Mouse (Mus musculus) left cerebral cortex, postnatal 4 days (tissue): ENCODE measurements around the gene Xpo6. TPM values are rescaled to one million over a fixed set of nuclear protein-coding genes. Genes with fewer than 3 reads are reported as not detected.
A peak's percentile ranks its signal among the peaks of the same experiment; 100 is the strongest.

ENCODE experiments used
- DNase-seq: peaks from one replicate; pipeline ENCODE4 v3.0.0-alpha.2; 2022
- intact Hi-C: fragments of 180-260 bp; cut with DNase I; formaldehyde crosslinking; loops from one replicate; pipeline ENCODE4 v1.15.1; 2025
- total RNA-seq, 2 experiments: library from RNA; stranded (reverse); gene quantifications; 2 replicates each; pipeline ENCODE4 v1.2.3; 2021

The Xpo6 gene
- total RNA-seq, 2 experiments from 2014 or later: 105 to 107 TPM

GRCm38 (mm10) chr7:126134634-126135321, 65.5 kb downstream of the Xpo6 start:
- intact Hi-C loops: no loop called here
- no peak for DNase-seq

GRCm38 (mm10) chr7:126127673-126128072, 72.6 kb downstream of the Xpo6 start:
- DNase-seq: no peak
- intact Hi-C loops: no loop called here

DNA sequence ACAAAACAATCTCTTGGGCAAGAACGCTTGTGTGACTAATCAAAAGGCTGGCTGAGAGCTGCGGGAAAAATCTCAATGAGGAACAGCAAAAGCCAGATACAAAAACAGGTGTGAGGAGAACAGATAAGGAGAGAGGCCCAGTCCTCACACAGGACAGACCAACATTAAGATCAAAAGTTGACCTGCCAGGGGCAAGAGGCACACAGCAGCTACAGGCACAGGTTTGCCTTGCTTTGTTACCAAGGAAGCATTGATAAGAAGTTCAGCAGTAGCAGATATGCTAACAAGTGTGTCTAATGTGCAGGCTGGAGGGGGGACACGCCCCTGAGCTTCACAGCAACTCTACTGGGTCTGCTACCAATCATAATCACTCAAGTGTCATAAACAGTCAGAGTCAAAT, 73.8 kb downstream of the Xpo6 start:
- intact Hi-C loops: no loop called here
- DNase-seq: no peak

DNA sequence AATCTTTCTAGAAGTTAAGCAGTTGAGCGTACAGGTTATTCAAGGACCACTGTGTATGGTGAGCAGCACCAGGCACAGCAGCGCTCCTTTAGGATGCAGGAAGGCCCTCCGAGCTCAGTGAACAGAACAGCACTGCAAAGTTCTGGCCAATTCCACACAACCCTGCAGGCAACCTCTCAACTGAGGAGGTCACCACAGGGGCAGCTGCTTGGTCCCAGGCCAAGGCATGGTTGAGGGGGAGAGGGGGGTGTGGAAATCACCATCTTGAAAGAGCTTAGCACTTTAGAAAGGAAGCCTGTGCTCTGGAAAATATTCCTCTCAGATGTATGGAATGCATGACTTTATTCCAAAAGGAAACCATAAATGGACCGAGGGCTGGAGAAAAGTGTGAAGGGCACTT, 78.8 kb downstream of the Xpo6 start:
- DNase-seq: no peak
- intact Hi-C loops: no loop called here

DNA sequence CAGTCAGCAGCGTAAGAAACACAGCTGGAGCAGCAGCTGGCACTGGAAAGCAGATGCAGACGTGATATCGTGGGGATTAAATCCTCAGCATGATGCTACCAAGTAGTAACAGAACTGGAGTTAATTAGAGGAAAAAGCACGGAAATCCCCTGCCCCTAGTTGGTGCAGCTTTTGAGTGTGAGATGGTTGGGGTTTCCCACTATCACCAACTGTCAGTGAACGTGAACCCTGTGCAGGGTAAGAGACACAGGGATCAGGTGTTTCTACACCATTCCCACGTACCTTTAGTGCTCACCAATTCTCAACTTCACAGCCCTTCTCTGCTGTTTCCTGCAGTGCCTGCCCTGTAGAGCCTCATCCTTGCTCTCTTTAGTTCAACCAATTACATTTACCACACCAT, 80.5 kb downstream of the Xpo6 start:
- no peak for DNase-seq
- intact Hi-C loops: loop anchor here (10.0 kb wide), 1 partner anchor 435 kb away; no protein-coding TSS in a partner anchor

DNA sequence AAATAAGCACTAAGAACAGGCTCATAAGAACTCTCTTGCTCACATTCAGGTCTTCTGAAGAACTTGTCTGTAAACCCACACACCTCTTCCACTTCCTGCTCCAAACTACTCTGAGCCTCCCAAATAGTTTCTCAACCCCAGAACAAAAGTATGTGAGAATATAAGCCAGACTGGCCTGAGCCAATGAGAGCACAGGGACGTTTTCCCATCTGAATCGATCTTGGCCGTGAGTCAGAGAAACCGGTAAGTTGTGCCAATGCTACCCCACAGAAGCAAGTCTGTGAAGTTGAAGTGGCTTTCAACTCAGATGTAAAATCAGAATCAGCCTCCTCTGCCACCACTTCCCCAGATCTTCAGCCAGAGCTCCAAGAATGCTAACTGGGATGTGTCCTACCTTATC, 87.0 kb downstream of the Xpo6 start:
- DNase-seq: no peak
- intact Hi-C loops: loop anchor here (10.0 kb wide), 1 partner anchor 428 kb away; no protein-coding TSS in a partner anchor

DNA sequence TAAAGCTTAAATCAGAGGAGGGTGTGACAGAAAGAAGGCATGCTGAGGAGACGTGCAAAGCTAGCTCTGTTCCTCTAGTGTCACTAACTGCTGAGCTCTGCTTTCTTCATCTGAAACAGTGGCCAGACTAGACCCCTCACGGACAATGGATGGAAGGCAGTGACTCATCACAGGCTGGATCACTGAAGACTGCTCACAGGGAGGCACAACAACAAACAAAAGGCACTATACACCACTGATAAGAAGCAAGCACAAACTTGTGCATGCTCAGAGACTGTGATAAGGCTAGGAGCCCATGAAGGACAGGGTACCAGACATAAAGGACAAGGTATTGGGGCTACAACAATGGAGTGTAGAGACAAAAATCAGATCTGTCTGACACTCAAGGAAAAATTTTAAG, 89.1 kb downstream of the Xpo6 start:
- intact Hi-C loops: loop anchor here (10.0 kb wide), 1 partner anchor 426 kb away; no protein-coding TSS in a partner anchor
- DNase-seq: no peak

GRCm38 (mm10) chr7:126109898-126110297, 90.4 kb downstream of the Xpo6 start:
- intact Hi-C loops: loop anchor here (10.0 kb wide), 1 partner anchor 425 kb away; no protein-coding TSS in a partner anchor
- DNase-seq: no peak

DNA sequence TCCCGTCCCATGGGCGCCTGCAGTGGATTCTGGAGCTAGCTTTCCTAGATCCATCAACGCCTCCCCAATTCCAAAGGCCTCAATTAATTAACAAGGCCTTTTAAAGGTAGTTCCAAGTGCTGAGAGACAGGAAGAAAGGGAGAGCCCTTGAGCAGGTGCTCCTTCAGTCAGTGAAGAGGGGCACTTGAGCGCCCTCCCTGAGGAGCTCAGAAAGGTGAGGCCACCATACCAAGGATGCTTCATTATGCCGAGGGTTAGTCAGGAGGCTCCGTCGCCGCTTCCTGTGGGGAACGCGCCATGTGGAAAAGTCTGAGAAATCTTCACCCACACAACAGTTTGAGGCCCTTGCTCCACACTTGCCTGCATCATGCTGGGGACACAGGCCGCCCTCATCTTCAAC, 99.9 kb downstream of the Xpo6 start:
- DNase-seq: no peak
- intact Hi-C loops: no loop called here

DNA sequence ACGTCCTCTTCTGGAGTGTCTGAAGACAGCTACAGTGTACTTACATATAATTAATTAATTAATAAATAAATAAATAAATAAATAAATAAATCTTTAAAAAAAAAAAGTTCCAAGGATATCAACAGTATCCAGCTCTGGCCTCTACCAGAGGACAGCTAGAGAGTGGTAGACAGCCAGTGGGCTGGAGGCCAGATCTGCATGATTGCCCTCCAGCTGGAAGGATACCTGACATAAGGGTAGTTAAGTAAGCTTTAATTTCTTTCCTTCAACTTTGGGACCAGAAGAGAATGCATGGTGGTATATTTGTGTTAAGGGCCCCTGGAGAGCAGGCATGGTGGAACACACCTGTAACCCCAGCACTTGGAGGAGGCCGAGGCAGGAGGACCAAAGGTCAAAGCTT, 100.5 kb downstream of the Xpo6 start:
- no peak for DNase-seq
- intact Hi-C loops: no loop called here

- intact Hi-C loops: no loop called here
- no peak for DNase-seq
Measured at GRCm38 (mm10) chr7:126099163-126099775, 101.0 kb downstream of the Xpo6 start.

DNA sequence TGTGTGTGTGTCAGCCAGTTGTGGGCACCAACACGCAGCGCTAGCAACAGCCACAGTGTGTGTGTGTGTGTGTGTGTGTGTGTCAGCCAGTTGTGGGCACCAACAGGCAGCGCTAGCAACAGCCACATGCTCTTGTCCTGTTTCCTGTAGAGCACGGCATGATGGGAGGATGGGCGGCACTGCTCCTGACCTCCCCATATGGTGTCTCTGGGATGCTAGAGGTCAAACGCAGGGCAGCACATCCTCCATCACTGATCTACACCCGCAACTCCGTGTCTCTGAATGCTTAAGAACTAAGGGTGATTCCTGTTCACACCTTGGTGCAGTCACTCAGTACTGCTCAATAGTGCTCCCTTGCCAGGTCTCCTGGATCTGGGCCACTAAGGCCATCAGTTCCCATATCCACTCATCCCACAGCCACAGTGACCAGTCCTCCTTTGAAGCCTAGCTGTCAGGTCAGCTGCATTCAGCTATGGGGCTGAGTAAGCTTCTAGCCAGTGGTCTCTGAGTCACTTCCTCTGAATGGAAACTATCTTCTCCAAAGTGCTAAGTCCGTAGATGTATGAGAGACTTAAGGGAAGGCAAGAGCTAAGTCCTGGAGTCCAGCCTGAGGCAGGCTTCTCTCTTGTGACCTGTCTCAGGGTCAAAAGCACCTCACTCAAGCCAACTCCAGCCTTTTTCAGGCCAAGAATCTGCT, 102.9 kb downstream of the Xpo6 start:
- intact Hi-C loops: no loop called here
- no peak for DNase-seq

DNA sequence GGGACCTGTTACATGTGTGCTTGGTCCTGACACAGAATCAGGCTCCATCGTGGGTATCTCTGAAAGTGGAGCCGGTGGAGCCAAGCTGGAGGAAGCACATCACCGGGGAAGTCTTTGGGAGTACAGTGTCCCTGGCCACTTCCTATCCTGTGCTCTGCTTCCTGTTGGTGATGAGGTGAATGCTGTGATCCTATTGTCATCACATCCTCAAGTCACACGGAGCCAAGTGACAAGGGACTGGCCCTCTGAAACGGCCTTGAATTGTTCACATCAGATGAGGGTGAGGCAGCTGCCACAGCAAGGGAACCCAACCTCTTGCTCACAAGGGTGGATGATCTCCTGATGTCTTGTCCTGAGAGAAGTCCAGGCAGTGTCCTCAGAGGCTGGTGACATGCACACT, 103.7 kb downstream of the Xpo6 start:
- DNase-seq: no peak
- intact Hi-C loops: no loop called here

DNA sequence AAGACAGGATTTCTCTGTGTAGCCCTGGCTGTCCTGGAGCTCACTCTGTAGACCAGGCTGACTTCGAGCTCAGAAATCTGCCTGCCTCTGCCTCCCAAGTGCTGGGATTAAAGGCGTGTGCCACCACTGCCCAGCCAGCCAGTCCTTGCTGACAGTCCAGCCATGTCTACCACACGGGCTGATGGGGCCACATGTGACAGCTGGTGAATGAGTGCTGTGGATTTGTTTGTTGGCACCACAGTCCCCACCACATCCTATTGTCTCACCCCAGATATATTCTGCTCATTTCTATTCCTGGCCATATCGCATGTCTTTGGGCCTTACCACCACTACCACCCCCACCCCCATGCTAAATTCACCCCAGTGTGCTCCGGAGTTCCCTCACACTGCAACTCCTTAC, 105.6 kb downstream of the Xpo6 start:
- intact Hi-C loops: no loop called here
- DNase-seq: no peak

GRCm38 (mm10) chr7:126093162-126093561, 107.1 kb downstream of the Xpo6 start:
- no peak for DNase-seq
- intact Hi-C loops: no loop called here

DNA sequence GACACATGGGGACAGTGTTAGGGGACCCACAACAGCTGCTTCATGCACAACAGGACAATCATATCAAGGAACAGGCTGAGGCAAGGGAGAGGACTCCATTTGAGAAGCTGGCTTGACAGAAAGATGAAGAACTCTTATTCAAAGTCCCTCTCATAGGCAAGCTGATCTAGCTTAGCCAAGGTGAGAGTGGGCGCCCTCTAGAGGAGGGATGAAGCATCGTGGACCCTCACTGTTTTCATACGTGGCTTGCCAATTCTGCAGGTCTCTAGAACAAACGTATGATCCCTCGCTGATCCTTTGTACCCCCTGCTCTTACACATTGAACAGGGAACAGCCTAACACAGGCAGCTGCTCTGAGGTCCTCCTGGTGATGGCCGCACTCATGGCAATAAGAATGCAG, 110.5 kb downstream of the Xpo6 start:
- peak; percentile 67 for DNase-seq
- intact Hi-C loops: loop anchor here (10.0 kb wide), 4 partner anchors 255 to 415 kb away; no protein-coding TSS in a partner anchor

DNA sequence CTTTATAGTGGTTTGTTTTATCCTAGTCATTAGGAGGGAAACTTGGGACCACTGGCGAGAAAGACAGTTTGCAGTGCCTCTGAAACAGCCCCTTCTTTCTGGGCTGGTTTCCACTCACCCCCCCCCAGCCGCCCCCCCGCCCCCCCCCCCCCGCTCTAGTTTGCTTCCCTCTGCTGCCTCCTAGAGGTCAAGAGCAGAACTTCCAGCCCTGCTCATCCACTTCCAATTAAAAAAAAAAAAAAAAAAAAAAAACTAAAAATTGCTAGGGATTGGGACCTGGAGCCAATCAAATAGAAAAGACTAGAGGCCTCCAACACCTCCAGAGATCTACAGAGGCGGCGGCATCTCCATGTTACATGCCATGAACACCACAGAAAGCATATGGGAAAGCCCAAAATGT, 112.1 kb downstream of the Xpo6 start:
- peak; percentile 29 for DNase-seq
- intact Hi-C loops: loop anchor here (10.0 kb wide), 4 partner anchors 253 to 413 kb away; no protein-coding TSS in a partner anchor

GRCm38 (mm10) chr7:126087602-126088001, 112.7 kb downstream of the Xpo6 start:
- peak; percentile 26 for DNase-seq
- intact Hi-C loops: loop anchor here (10.0 kb wide), 4 partner anchors 253 to 413 kb away; no protein-coding TSS in a partner anchor

DNA sequence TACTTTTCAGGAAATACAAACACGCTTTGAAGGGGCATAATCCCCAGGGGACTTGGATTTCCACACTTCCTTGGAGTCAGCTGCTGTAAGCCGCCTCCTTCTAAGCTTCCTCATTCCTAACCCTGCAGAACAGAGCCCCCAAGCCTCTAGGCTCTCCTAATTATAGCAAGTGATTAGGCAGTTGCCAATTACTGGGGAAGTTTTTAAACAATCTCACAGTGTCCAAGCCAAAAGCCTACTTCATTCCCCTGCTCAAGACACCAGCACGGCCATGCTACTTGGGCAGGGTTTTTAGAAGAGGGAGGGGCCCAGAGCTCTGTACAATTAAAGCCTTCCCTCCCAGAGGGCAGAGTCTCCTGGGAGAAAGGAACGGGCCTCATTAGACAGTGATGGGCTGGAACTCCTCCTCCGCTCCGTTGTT, 114.0 kb downstream of the Xpo6 start:
- no peak for DNase-seq
- intact Hi-C loops: loop anchor here (10.0 kb wide), 4 partner anchors 252 to 412 kb away; no protein-coding TSS in a partner anchor

DNA sequence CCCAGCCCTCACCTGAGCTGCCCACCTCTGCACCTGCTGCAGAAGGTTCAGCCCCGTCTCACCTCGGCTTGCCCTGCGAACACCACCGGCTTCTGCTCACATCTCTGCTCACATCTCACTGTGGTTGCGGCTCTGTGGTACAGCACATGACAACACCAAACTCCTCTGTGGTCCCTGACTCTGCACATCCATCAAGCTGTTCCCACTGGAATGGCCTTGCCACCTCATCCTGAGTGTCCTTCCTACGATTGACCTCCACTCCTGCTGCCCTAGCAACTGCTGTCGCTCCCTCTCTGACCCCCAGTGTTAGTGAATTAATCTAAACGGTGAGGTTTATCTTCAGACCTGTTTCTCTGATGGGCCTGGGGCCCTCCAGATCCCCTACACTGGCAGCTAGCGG, 115.1 kb downstream of the Xpo6 start:
- intact Hi-C loops: loop anchor here (10.0 kb wide), 4 partner anchors 250 to 410 kb away; no protein-coding TSS in a partner anchor
- DNase-seq: no peak

DNA sequence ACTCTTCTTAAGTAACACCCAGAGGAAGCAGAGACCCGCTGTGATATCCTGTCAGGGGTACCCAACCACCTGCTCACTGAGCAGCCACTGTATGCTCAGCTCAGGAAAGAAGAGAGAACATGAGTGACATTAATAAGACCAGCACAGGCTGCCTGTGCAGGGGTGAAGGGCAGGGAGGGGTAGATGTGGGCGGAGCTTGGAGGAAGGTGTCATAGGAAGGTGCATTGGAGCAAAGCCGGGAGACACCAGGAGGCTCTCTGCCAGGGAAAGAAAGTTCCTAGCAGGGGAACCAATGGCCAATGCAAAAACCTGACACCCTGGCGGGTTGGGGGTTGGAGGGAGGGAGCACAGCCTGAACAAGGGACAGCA, 116.3 kb downstream of the Xpo6 start:
- intact Hi-C loops: loop anchor here (10.0 kb wide), 4 partner anchors 249 to 409 kb away; no protein-coding TSS in a partner anchor
- no peak for DNase-seq
